Mouse (Mus musculus): ENCODE data around the gene Gapdh.

Gene Gapdh

DNA sequence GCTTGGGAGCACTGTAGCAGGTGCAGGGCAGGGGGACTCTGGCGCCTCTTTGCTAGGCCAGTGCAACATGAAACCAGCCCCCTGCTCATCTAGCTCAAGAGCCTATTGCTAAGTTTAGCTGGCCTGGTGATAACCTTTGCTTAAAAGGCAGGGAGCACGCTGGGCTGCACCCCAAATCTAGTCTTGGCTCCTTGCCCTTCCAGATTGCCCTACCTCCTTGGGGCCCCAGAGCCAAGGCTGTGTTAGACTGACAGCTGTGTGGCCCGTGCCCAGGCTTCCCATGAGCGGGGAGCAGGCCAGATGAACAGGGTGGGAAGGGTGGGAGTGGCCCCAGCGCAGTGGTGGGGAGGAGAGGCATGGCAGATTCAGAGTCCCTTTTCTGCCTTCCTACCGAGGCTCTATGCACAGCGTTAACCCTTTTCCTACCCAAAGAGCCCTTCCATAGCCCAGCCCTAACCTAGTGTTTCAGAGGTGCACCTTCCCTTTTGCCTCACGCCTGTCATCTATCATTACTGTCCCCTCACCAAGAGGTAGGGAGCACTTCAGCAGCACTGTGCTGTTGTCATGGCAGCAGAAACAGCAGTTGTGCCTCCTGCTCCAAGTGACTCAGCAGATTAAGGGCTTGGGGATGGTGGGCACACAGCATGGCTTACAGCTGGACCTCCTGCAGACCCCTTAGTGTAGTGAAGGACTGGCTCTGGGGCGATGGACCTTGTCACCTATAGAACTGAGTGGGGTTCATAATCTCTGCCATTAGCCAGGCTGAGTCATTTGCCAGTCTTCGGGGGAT, 789 bp upstream of the Gapdh start:
- DNase-seq (ENCODE audit: low read depth, low spot score), result peak; percentile 67

DNA sequence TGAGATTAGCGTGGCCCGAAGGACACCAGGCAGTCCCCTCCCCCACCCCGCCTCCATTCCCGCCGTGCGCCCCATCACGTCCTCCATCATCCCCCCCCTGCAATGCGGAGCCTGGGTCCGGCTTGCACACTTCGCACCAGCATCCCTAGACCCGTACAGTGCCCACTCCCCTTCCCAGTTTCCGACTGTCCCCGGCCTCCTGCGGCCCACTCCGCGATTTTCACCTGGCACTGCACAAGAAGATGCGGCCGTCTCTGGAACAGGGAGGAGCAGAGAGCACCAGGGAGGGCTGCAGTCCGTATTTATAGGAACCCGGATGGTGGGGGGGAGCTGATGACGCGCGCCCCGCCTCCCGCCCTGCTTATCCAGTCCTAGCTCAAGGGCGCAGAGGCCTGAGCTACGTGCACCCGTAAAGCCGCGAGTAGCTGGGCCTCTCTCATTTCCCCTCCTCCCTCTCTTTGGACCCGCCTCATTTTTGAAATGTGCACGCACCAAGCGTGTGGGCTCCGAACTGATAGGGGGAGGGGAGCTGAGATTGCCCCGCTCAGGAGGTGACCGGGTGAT, 857 bp downstream of the Gapdh start:
- DNase-seq (ENCODE audit: low read depth, low spot score), result peak; percentile 99

GRCm38 (mm10) chr6:125164672-125165327, 1.5 kb downstream of the Gapdh start:
- DNase-seq (ENCODE audit: low read depth, low spot score), result peak; percentile 81

GRCm38 (mm10) chr6:125163801-125164657, 2.2 kb downstream of the Gapdh start:
- DNase-seq (ENCODE audit: low read depth, low spot score), result peak; percentile 62

GRCm38 (mm10) chr6:125162615-125163305, 3.5 kb downstream of the Gapdh start:
- peak; percentile 45 for DNase-seq (ENCODE audit: low read depth, low spot score)

DNA sequence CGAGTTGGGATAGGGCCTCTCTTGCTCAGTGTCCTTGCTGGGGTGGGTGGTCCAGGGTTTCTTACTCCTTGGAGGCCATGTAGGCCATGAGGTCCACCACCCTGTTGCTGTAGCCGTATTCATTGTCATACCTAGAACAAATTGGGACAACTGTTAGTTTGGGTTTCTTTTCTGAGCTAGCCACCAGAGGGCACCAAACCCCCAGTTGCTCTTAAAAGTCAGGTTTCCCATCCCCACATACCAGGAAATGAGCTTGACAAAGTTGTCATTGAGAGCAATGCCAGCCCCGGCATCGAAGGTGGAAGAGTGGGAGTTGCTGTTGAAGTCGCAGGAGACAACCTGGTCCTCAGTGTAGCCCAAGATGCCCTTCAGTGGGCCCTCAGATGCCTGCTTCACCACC, 4.3 kb downstream of the Gapdh start:
- DNase-seq (ENCODE audit: low read depth, low spot score), result peak; percentile 92

DNA sequence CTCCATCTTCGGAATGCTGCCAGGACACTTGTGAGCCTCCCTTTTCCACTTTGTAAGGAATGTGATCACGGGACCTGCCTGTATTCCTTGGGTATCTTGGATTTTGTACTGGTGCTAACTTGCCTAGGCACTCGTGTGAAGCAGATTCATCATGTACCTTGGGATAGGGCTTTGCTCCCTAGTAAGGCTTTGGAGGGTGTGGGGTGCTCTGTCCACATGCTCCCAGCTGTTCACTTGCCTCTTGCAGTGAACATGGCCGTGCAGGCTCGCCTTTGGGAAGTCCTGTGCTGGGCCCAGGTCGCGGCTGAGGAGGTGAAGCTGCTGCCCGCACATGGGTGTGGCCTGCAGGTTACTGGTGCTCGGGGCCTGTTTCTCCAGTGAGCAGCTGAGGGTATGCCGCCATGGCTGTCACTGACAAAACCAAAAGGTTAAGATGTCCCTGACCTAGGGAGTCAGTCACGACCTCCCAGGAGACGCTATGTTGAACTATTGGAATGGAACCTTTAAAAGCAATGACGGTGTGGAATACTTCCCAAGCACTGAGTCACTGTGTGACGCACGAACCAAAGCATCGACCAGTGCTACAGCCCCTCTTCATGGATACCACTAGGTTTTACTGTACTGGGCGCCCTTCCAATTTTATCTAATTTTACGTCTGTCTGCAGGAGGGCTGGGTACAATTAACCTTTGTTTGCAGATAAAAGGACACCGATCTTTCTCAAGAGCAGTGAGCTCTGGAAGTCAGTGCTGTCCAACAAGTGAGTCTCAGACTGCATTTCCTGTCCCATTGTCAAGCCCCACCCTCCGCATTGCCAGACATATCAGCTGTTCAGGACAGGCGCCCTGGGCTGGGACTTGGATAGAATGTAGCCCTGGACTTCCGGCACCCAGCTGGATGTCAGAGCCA, 5.2 kb downstream of the Gapdh start:
- peak; percentile 94 for DNase-seq (ENCODE audit: low read depth, low spot score)

DNA sequence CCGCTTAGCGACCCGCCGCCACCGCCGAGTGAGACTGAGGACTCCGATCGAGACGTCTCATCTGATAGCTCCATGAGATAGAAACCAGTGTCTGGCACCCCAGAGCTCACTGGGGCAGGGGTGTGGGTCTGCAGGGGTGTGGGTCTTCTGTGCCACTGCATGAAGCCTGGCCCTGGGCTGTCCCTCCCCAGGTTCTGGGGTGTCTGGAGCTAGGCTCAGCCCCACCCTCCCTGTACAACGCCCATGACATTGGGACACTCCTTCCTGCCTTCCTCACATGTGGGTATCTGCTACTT, 5.8 kb downstream of the Gapdh start:
- no peak for DNase-seq (ENCODE audit: low read depth, low spot score)

DNA sequence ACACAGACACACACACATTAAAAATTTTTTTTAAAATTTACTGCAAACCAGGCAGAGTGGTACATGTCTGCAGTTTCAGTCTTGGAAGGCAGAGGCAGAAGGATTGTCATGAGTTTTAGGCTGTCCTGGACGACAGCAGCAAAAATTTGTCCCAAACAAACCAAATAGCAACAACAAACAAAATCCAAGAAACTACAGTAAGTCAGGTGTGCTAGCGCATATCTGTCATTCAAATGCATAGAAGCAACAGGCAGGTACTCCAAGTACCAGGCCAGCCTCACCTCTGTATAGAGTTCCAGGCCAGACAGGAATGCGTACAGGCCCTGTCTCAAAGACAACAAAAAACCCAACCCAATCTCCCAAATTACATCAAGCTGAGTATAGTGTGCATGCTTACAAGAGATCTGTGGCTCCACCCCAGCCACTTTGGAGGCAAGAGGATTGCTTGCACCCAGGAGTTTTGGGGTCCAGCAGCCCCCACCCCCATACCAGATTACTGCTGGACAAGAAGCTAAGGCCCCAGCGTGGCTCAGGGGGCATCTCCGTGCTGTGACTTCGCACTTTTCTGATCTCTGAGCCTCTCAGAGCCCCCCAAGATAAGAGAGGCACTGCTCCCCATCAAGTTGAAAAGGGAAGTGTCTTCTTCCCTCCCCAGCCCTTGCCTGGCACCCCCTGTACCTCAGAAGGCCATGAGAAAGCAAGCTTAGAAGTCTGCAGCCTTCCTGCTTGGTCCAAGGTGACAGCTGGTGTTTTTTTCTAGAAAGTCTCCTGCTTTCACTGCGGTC, 6.3 kb downstream of the Gapdh start:
- DNase-seq (ENCODE audit: low read depth, low spot score), result no peak

- DNase-seq (ENCODE audit: low read depth, low spot score), result no peak
Measured at GRCm38 (mm10) chr6:125158944-125159492, 7.2 kb downstream of the Gapdh start.

GRCm38 (mm10) chr6:125156903-125157614, 9.2 kb downstream of the Gapdh start:
- DNase-seq (ENCODE audit: low read depth, low spot score), result no peak

DNA sequence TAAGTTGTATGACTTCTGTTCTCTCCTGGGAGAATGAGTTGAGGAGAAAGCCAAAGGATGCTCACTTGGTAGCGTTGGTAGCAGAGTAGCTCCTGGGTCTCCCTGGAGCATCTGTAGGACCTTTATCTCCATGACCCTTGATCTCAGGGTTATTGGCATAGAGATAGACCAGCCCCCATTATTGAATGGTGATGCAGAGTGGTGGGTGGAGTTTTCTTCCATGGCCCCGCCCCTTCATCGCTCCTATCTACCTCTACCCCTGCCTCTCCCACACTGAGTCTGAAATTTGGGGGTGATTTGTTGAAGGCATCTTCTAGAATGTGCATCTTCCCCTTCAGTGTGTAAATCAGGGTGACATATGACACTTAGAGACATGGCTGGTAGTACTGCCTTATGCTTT, 9.8 kb downstream of the Gapdh start:
- no peak for DNase-seq (ENCODE audit: low read depth, low spot score)

- no peak for DNase-seq (ENCODE audit: low read depth, low spot score)
Measured at GRCm38 (mm10) chr6:125155262-125155661, 11.0 kb downstream of the Gapdh start.

- peak; percentile 71 for DNase-seq (ENCODE audit: low read depth, low spot score)
Measured at GRCm38 (mm10) chr6:125154550-125154949, 11.7 kb downstream of the Gapdh start.

DNA sequence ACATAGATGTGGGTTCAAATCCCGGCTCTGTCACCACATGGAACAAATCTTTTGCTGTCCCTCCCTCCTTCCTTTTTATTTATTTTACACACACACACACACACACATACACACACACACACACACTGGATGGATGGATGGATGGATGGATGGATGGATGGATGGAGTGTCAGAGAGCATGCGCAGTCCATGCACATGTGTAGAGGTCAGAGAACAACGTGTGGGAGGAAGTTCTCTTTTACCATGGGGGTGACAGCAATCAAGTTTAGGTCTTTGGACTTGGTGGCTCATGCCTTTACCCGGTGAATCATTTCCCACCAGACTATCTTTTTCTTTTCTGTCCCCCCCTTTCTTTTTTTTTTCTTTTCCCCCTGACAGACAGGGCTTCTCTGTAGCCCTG, 12.6 kb downstream of the Gapdh start:
- no peak for DNase-seq (ENCODE audit: low read depth, low spot score)

DNA sequence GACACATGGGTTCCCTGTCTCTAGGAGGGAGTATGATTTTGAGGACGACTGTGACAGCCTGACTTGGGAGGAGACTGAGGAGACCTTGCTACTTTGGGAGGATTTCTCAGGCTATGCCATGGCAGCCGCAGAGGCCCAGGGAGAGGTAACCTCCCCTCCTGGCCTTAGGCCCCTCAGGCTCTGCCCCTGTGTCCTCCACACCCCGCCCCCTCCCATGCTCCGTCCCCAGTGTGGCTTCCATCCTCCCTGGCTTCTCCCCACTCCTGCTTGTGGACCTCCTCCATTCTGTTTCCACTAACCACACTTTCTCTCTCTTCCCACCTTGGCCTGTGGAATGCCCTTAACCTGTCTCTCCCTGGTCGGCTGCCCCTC, 13.3 kb downstream of the Gapdh start:
- no peak for DNase-seq (ENCODE audit: low read depth, low spot score)

DNA sequence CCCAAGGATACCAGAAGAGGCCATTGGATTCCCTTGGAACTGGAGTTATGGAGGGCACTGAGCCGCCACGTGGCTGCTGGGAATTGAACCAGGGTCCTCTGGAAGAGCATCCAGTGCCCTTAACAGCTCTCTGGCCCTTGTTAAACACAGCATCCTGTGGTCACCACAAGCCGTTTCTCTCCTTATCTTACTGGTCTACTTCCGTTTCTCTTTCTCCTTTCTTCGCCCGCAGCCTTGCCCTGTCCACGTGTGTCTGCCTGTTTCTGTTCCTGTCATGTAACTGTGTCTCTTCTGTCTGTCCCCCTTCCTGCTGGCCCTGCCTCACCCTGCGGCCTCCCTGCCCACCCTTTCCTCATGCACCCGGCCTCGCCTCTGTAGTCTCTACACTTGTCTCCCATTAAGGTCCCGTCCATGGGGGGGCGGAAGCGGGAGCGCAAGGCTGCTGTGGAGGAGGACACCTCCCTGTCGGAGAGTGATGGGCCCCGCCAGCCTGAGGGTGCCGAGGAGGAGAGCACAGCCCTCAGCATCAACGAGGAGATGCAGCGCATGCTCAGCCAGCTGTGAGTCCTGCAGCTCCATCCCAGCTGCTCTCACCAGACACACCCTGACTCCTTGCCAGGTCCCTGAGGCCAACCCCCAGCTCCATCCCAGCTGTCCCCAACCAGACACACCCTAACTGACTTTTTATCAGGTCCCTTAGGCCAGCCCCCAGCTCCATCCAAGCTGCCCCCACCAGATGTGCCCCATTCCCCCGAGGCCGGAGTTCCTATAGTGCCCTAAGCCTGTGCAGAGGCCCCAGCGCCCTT, 13.9 kb downstream of the Gapdh start:
- DNase-seq (ENCODE audit: low read depth, low spot score), result no peak

DNA sequence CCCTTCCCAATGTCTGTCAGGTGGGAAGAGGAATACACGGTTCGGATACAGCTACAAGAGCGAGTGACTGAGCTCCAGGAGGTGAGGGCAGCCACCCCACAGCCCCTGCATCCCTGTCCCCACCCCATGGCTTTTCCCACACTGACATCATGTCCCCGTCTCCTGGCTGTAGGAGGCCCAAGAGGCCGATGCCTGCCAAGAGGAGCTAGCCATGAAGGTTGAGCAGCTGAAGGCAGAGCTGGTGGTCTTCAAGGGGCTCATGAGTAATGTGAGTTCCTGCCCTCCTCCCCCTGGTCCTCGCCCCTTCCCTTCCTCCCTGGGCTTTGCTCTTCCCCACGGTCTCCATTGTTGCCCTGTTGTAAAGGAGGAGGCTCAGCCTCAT, 16.7 kb downstream of the Gapdh start:
- no peak for DNase-seq (ENCODE audit: low read depth, low spot score)

Measured in 3T3-L1 (cell line).